Mouse (Mus musculus) lung, embryonic 14.5 days (tissue): ENCODE results near the gene Cux2. TPM values are rescaled to one million over a fixed set of nuclear protein-coding genes. Genes with fewer than 3 reads are reported as not detected.
A peak's percentile ranks its signal among the peaks of the same experiment; 100 is the strongest.

Source experiments
- ATAC-seq: fragments of 200-750 bp; cut with Nextera tagmentation; 2 replicates; pipeline ENCODE4 v1.8.0; 2017; ENCODE audit warnings: mild to moderate bottlenecking, moderate TSS enrichment, moderate library complexity; ENCODE audit not compliant: insufficient read depth
- DNase-seq: peaks from one replicate; pipeline ENCODE4 v3.0.0-alpha.2; 2015
- H3K27ac ChIP-seq: fragments of 300-500 bp; sonication (generic); 2 replicates; pipeline ENCODE4 v1.5.1; 2014; ENCODE audit warnings: low read depth, mild to moderate bottlenecking, moderate library complexity
- H3K27me3 ChIP-seq: fragments of 300-500 bp; sonication (generic); 2 replicates; pipeline ENCODE4 v1.6.1; 2014; ENCODE audit warnings: low read length, control low read depth; ENCODE audit not compliant: insufficient read depth
- H3K36me3 ChIP-seq: fragments of 300-500 bp; sonication (generic); 2 replicates; pipeline ENCODE4 v1.6.1; 2014; ENCODE audit warnings: control low read depth; ENCODE audit not compliant: insufficient read depth
- H3K4me1 ChIP-seq: fragments of 300-500 bp; sonication (generic); 2 replicates; pipeline ENCODE4 v1.6.1; 2014; ENCODE audit warnings: antibody characterized with exemption, control low read depth; ENCODE audit not compliant: insufficient read depth
- H3K4me2 ChIP-seq: fragments of 300-500 bp; sonication (generic); 2 replicates; pipeline ENCODE4 v1.6.1; 2014; ENCODE audit warnings: mild to moderate bottlenecking
- H3K4me3 ChIP-seq: fragments of 300-500 bp; sonication (generic); 2 replicates; pipeline ENCODE4 v1.5.1; 2014; ENCODE audit warnings: low read depth, low read length
- H3K9ac ChIP-seq: fragments of 300-500 bp; sonication (generic); 2 replicates; pipeline ENCODE4 v1.6.1; 2014
- H3K9me3 ChIP-seq: fragments of 300-500 bp; sonication (generic); 2 replicates; pipeline ENCODE4 v1.6.1; 2016; ENCODE audit warnings: low read depth, low read length, control low read depth
- CTCF ChIP-seq: IDR thresholded peaks from 2 replicates; pipeline ENCODE4 v1.5.1; 2016; ENCODE audit warnings: antibody characterized with exemption, low read depth
- WGBS: fragments of 180-500 bp; shearing (Covaris S2); extraction: QIAGEN DNeasy Blood & Tissue Kit; methylation state at CpG from one replicate; pipeline ENCODE4 v1.1.7; 2014; 5-methylcytosine and 5-hydroxymethylcytosine counted together
- polyA plus RNA-seq: library from polyadenylated mRNA; unstranded; fragments of >200 nt; fragmentation: Nextera tagmentation; extraction: Ambion mirVana; gene quantifications from 2 replicates; pipeline ENCODE4 v1.2.1, GENCODE M21; 2014

Cux2 gene
- polyA plus RNA-seq, 1 experiment from 2014 or later = 4.0 TPM

DNA sequence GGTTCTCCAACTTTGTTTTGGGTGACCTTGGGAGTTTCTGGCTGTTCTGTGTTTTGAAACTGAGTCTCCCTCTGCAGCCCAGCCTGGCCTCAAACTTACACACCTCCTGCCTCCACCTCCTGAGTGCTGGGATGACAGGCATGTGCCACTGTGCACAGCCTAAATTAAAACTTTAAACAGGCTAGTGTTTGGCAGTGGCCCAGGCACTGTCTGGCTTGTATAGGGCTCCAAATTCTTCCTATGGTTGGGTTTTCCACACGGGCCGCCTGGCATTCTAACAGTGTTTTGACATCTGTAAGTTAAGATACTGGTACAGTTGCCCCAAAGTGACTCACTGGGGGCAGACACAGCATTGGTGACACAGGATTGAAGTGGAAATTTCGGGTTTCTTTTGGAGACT is 36.2 kb upstream of the Cux2 start:
- Histone ChIP-seq H3K4me1 (no peaks in the 10 kb centered on the region), H3K27me3 (no peaks in the 10 kb centered on the region), H3K9ac (no peak overlapping the region), H3K9me3 (no peaks in the 10 kb centered on the region), H3K4me2 (no peak overlapping the region), H3K27ac (no peak overlapping the region), H3K4me3 (no peak overlapping the region), H3K36me3 (no peaks in the 10 kb centered on the region)
- no peak for TF ChIP-seq CTCF
- DNase-seq (no peak), ATAC-seq (no peak)
- WGBS = 52% methylated on average over 3 of the region's 3 CpGs

DNA sequence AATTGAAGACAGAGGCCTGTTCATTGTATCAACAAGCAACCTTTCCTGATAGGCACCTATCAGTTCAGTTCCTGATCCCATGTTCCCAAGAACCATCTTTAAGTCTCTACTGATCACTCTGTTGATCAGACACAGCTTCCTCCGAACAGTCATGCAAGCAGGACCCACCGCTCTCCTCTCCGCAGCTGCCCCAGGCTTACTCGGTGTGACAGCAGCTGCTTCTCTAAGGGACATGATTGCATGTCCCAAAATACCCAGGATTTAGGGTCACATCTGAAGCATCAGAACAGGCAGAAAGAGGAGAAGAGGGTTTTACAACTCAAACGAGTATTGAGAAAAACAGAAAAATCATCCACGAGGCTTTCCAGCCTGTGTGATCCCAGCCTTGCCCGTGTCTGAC is 35.4 kb upstream of the Cux2 start:
- Histone ChIP-seq H3K9ac (no peak overlapping the region), H3K9me3 (no peaks in the 10 kb centered on the region), H3K27ac (no peak overlapping the region), H3K27me3 (no peaks in the 10 kb centered on the region), H3K4me1 (no peaks in the 10 kb centered on the region), H3K36me3 (no peaks in the 10 kb centered on the region), H3K4me3 (no peak overlapping the region), H3K4me2 (no peak overlapping the region)
- ATAC-seq (no peak), DNase-seq (no peak)
- no peak for TF ChIP-seq CTCF
- WGBS = 64% methylated on average over 7 of the region's 7 CpGs

GRCm38 (mm10) chr5:122084470-122084869 is 34.6 kb upstream of the Cux2 start:
- Histone ChIP-seq H3K4me1 (no peaks in the 10 kb centered on the region), H3K36me3 (no peaks in the 10 kb centered on the region), H3K27me3 (no peaks in the 10 kb centered on the region), H3K9me3 (no peaks in the 10 kb centered on the region), H3K4me2 (no peak overlapping the region), H3K27ac (no peak overlapping the region), H3K4me3 (no peak overlapping the region), H3K9ac (no peak overlapping the region)
- 65% methylated on average over 3 of the region's 3 CpGs for WGBS
- ATAC-seq = no peak
- TF ChIP-seq CTCF = no peak
- no peak for DNase-seq

DNA sequence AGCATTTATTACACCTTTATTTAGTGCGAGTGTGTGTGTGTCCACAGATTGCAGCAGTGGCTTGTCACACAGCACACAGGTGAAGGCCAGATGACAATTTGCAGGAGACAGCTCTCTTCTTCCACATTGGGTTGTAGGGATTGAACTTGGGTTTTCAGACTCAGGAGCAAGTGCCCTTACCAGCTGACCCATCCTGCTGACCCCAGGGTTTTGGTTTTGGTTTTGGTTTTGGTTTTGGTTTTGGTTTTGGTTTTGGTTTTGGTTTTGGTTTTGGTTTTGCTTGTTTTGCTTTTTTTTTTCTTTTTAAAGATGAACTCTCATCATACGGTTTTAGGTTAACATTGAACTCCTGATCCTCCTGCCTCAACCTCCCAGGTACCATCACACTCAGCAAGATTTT is 33.4 kb upstream of the Cux2 start:
- no peak for TF ChIP-seq CTCF
- Histone ChIP-seq H3K36me3 (no peaks in the 10 kb centered on the region), H3K9me3 (no peaks in the 10 kb centered on the region), H3K4me1 (no peaks in the 10 kb centered on the region), H3K27ac (no peak overlapping the region), H3K9ac (no peak overlapping the region), H3K27me3 (no peaks in the 10 kb centered on the region), H3K4me2 (no peak overlapping the region), H3K4me3 (no peak overlapping the region)
- DNase-seq (no peak), ATAC-seq (no peak)
- 97% methylated on average over 2 of the region's 2 CpGs for WGBS

DNA sequence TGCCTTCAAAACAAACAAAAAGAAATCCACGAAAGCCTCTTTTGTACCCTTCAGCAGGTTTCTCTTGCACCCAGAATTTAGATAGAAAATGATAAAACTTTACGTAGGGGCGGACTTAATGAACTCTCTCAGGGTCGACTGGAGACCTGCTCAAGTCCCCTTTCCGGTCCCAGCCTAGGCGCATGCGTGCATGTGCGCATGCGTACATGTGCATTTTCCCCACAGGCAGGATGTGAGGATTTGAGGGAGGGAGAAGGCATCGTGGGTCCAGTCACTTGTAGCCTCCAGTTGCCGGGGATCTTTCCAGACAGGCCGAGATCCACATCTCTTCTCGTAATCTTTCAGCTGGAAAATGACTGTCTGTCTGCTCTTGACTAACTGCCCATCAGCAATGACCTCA is 31.6 kb upstream of the Cux2 start:
- TF ChIP-seq CTCF = no peak
- ATAC-seq (no peak), DNase-seq (no peak)
- WGBS = 85% methylated on average over 13 of the region's 13 CpGs
- Histone ChIP-seq H3K9me3 (no peaks in the 10 kb centered on the region), H3K36me3 (no peaks in the 10 kb centered on the region), H3K4me1 (no peaks in the 10 kb centered on the region), H3K4me3 (no peak overlapping the region), H3K27ac (no peak overlapping the region), H3K4me2 (no peak overlapping the region), H3K27me3 (no peaks in the 10 kb centered on the region), H3K9ac (no peak overlapping the region)

GRCm38 (mm10) chr5:122080930-122081329 is 31.0 kb upstream of the Cux2 start:
- Histone ChIP-seq H3K27ac (no peak overlapping the region), H3K4me1 (no peaks in the 10 kb centered on the region), H3K4me3 (no peak overlapping the region), H3K9ac (no peak overlapping the region), H3K27me3 (no peaks in the 10 kb centered on the region), H3K9me3 (no peaks in the 10 kb centered on the region), H3K4me2 (no peak overlapping the region), H3K36me3 (no peaks in the 10 kb centered on the region)
- TF ChIP-seq CTCF = no peak
- peak; percentile 89 for DNase-seq
- peak; percentile 70 for ATAC-seq
- WGBS = 29% methylated on average over 11 of the region's 11 CpGs

DNA sequence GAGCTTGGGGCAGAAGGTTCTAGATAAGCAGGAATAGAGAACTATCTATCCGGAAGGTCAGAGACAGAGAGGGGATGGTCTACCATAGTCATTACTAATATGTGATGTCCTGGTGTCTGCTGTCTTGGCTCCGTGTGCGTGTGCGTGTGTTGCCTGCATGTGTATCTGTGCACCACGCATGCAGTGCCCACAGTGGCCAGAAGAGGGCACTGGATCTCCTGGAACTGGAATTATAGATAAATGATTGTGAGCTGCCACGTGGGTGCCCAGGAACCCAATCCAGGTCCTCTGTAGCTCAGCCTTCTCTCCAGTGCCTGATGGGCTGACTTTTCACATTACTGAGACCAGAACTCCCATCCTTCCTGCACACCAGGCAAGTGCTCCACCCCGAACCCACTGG is 29.9 kb upstream of the Cux2 start:
- H3K27me3 ChIP-seq = no peaks in the 10 kb centered on the region
- no peaks in the 10 kb centered on the region for H3K9me3 ChIP-seq
- H3K27ac ChIP-seq = no peak overlapping the region
- H3K4me3 ChIP-seq = no peak overlapping the region
- DNase-seq (no peak), ATAC-seq (no peak)
- H3K36me3 ChIP-seq = no peaks in the 10 kb centered on the region
- H3K4me2 ChIP-seq = no peak overlapping the region
- no peak overlapping the region for H3K9ac ChIP-seq
- peak; percentile 57 for TF ChIP-seq CTCF
- no peaks in the 10 kb centered on the region for H3K4me1 ChIP-seq
- WGBS = 78% methylated on average over 7 of the region's 7 CpGs

- Histone ChIP-seq H3K4me1 (no peaks in the 10 kb centered on the region), H3K4me3 (no peak overlapping the region), H3K9me3 (no peaks in the 10 kb centered on the region), H3K27ac (no peak overlapping the region), H3K27me3 (no peaks in the 10 kb centered on the region), H3K9ac (no peak overlapping the region), H3K4me2 (no peak overlapping the region), H3K36me3 (no peaks in the 10 kb centered on the region)
- ATAC-seq (no peak), DNase-seq (no peak)
- TF ChIP-seq CTCF = no peak
- WGBS = 78% methylated on average over 4 of the region's 4 CpGs
These were observed 27.3 kb upstream of the Cux2 start for GRCm38 (mm10) chr5:122077244-122077643.
